Mouse (Mus musculus): ENCODE data around the gene Lrguk. TPM values are rescaled to one million over a fixed set of nuclear protein-coding genes. Genes with fewer than 3 reads are reported as not detected.

The Lrguk gene
- total RNA-seq (2014; fragmentation: Nextera tagmentation) (0.44 TPM in 1 of 2 replicates, not detected in the other), total RNA-seq (2017) (0.76 TPM in 1 of 2 replicates, not detected in the other)

DNA sequence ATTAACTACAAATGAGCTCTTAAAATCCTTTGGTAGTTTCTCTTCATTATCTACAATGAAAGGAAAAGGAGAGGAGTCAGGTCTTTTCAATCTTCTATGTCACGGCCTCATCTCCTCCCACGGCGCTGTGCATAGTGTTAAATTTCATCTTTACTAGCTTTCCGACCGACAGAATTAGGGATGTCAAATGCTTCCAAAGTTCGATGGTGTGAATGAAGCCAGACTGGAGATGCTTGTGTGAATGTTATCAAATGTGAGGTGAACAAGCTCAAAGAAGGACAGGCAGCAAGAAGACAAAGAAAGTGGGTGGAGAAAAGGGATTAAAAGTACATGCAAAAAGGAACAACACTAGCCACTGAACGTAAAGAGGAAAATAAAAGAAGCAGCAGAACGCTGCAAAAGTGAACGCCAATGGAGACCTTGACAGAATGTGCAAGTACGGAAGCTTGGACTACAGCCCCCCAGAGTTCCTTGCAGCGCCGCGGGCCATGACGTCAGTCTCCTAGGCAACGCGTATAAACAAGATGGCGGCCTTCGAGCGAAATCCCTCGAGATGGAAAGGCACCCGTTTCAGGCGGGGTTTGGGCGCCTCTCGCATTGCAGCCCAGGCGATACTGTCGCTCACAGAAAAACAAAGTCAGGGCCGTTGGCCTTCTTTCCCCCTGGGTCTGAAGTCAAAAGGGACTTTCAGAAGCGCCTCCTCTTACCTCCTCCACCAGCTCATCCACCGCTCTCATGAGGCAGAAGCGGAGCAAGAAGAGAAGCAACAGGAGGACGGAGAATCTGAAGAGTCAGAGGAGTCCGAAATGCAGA lies at the start of gene Lrguk:
TSS of gene Lrguk (plus strand) at position 516 of the 813 bp plus-strand sequence.
- ATAC-seq (replicated peaks; ENCODE audit: low FRiP score, low TSS enrichment, poor library complexity, severe bottlenecking) = peak; percentile 99

DNA sequence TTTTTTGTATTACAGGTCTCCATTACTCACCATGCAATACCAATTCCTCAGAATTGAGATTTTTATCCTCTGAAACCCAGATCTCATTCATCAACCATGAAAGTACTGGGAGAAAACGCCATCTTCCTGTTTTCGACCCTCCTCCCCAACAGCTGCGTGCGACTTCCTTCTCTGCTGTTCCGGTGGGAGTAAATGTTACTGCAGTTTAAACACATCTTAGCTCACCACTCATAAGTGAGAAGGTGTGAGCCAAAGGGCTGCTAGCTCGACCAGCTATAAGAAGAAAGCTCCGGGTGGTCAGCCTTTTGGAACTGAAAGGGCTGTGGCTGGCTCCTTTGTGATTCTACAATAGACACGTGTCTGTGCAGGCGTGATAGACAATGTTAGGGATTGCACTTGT lies 46.5 kb upstream of the Lrguk start:
- ATAC-seq (replicated peaks; ENCODE audit: low FRiP score, low TSS enrichment, poor library complexity, severe bottlenecking) = no peak

- ATAC-seq (replicated peaks; ENCODE audit: low FRiP score, low TSS enrichment, poor library complexity, severe bottlenecking) = no peak
Measured at GRCm38 (mm10) chr6:33987132-33987531, 42.1 kb upstream of the Lrguk start.

- no peak for ATAC-seq (replicated peaks; ENCODE audit: low FRiP score, low TSS enrichment, poor library complexity, severe bottlenecking)
Measured at GRCm38 (mm10) chr6:33992213-33993034, 36.8 kb upstream of the Lrguk start.

- no peak for ATAC-seq (replicated peaks; ENCODE audit: low FRiP score, low TSS enrichment, poor library complexity, severe bottlenecking)
Measured at GRCm38 (mm10) chr6:33993842-33994241, 35.4 kb upstream of the Lrguk start.

GRCm38 (mm10) chr6:33998590-33998989 lies 30.7 kb upstream of the Lrguk start:
- no peak for ATAC-seq (replicated peaks; ENCODE audit: low FRiP score, low TSS enrichment, poor library complexity, severe bottlenecking)

GRCm38 (mm10) chr6:33999530-33999929 lies 29.7 kb upstream of the Lrguk start:
- no peak for ATAC-seq (replicated peaks; ENCODE audit: low FRiP score, low TSS enrichment, poor library complexity, severe bottlenecking)

DNA sequence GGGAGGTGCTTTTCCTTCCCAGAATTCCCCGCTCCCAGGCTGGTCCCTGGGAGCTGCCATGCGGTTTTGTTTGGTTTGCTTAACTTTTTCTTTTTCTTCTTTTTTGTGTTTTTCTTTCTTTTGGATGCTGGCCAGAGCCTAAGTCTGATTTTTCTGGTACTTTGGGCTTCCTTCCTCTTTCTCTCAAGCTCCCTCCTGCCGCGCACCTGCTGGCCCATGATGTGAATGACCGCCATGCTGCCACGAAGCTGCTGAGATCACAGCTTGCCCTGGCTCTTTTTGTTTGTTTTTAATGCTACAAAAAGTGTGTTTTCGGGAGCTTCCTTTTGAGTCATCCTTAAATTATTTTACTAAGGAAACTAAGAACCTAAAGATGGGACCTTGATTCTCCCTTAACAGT lies 28.6 kb upstream of the Lrguk start:
- ATAC-seq (replicated peaks; ENCODE audit: low FRiP score, low TSS enrichment, poor library complexity, severe bottlenecking) = no peak

GRCm38 (mm10) chr6:34003033-34003432 lies 26.2 kb upstream of the Lrguk start:
- ATAC-seq (replicated peaks; ENCODE audit: low FRiP score, low TSS enrichment, poor library complexity, severe bottlenecking) = no peak

DNA sequence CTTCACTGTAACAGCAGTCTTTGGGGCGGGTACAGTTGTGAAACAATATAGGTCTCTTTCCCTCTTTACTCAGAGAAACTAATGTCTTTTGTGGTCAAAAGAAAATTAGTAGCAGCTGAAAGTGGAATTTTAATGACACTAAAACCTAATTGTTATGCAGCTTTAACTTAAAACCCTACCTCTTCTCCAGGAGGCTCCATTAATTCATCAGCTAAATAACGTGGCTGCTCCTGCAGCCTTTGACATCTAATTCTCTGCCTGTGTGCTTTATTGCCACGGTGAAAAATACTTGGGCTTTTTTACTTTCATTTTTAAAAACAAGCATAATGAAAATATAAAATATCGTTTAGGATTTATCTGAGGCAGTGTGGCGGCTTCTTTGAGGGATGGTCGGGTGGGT lies 15.8 kb upstream of the Lrguk start:
- no peak for ATAC-seq (replicated peaks; ENCODE audit: low FRiP score, low TSS enrichment, poor library complexity, severe bottlenecking)

DNA sequence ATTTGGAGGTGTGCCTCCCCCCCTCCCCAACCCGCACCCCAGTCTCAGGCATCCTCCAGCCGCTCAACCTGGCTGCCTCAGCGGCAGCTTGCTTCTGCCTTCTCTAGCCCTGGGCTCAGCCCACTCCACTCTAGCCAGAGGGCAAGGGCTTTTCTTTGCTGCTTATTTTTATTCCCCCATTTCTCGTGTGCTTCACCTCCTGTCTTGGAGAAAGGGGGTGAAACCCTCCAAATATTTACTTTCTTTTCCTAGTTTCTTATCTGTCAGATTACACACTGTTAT lies 439 bp downstream of the Lrguk start:
- ATAC-seq (replicated peaks; ENCODE audit: low FRiP score, low TSS enrichment, poor library complexity, severe bottlenecking) = peak; percentile 48; the same call in 1 of the 2 replicates

GRCm38 (mm10) chr6:34034096-34034495 lies 4.8 kb downstream of the Lrguk start:
- no peak for ATAC-seq (replicated peaks; ENCODE audit: low FRiP score, low TSS enrichment, poor library complexity, severe bottlenecking)

GRCm38 (mm10) chr6:34034577-34035461 lies 5.6 kb downstream of the Lrguk start:
- no peak for ATAC-seq (replicated peaks; ENCODE audit: low FRiP score, low TSS enrichment, poor library complexity, severe bottlenecking)

DNA sequence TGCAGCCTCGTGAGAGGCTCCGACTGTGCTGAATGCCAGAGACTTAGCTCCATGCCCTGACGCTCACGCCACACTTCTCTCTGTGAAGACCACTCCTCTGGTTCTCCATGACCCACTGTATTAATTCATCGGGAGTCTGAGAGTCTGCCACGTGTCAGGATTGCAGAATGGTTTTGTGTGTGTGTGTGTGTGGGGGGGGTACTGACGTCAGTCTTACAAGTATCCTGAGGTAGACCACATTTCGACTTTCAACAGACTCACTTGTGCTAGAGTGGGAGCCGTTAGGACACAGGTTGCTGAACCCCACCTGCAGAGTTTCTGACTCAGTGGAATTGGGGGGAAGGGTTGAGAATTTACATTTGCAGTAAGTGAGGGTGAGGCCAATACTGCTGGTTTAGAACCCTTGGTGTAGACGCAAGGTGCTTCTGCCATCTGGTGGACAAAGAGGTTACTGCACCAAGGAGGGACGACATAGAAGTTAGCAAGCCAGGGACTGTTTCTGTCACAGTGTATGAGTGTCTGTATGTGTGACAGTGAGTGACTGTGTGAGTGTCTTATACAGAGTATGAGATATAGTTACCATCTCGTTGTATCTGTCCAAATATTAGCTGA lies 11.5 kb downstream of the Lrguk start:
- peak; percentile 89 for ATAC-seq (replicated peaks; ENCODE audit: low FRiP score, low TSS enrichment, poor library complexity, severe bottlenecking)

- ATAC-seq (replicated peaks; ENCODE audit: low FRiP score, low TSS enrichment, poor library complexity, severe bottlenecking) = no peak
Measured at GRCm38 (mm10) chr6:34041589-34042280, 12.5 kb downstream of the Lrguk start.

DNA sequence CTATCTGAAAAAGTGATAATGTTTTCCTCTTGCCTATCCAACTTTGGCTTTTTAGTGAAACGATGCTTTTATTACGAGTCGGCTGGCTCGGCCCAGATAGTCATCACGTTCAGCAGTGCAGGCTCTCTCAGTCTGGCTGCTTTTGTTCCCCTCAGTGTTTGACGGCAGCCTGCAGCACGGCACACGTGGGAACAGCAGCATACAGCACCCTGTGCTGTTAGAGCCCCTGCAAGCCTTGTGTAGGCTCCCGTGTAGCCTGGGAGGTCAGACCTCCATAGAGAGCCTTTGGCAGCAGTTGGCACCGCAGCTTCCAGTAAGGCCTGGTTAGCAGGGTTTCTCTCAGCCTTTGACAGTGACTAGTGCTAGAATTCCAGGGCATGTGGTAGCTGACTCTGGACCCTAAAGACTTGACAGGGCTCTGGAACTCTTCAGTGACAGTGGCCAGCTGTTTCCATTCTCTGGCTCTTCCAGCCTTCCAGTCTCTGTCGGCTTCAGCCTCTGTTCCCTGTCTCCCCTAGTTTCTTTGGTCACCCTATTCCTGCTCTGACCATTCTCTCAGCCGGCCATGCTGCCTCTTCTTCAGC lies 15.1 kb downstream of the Lrguk start:
- ATAC-seq (replicated peaks; ENCODE audit: low FRiP score, low TSS enrichment, poor library complexity, severe bottlenecking) = no peak

GRCm38 (mm10) chr6:34044846-34045540 lies 15.7 kb downstream of the Lrguk start:
- ATAC-seq (replicated peaks; ENCODE audit: low FRiP score, low TSS enrichment, poor library complexity, severe bottlenecking) = no peak

Data from megakaryocyte-erythroid progenitor cell, adult 5-6 weeks (primary cell).